Mouse (Mus musculus) limb, embryonic 14.5 days (tissue): ENCODE measurements around the gene Gatd1. TPM values are rescaled to one million over a fixed set of nuclear protein-coding genes. Genes with fewer than 3 reads are reported as not detected.

Experiments
- ATAC-seq: fragments of 200-750 bp; cut with Nextera tagmentation; 2 replicates; pipeline ENCODE4 v1.8.0; 2017; ENCODE audit warnings: low read depth, moderate number of reproducible peaks, moderate TSS enrichment; ENCODE audit not compliant: low FRiP score
- DNase-seq: peaks from one replicate; pipeline ENCODE4 v3.0.0-alpha.2; 2015; ENCODE audit warnings: low spot score
- H3K27ac ChIP-seq: fragments of 300-500 bp; sonication (generic); replicated peaks from 2 replicates; pipeline ENCODE4 v1.5.1; 2014; ENCODE audit warnings: low read depth, mild to moderate bottlenecking, low read length, moderate library complexity, mixed read lengths
- H3K27me3 ChIP-seq: fragments of 300-500 bp; sonication (generic); 2 replicates; pipeline ENCODE4 v1.6.1; 2014; ENCODE audit warnings: low read length, mixed read lengths; ENCODE audit not compliant: control insufficient read depth, insufficient read depth
- H3K36me3 ChIP-seq: fragments of 300-500 bp; sonication (generic); 2 replicates; pipeline ENCODE4 v1.6.1; 2014; ENCODE audit warnings: mild to moderate bottlenecking, low read length, moderate library complexity, mixed read lengths; ENCODE audit not compliant: control insufficient read depth, insufficient read depth
- H3K4me1 ChIP-seq: fragments of 300-500 bp; sonication (generic); 2 replicates; pipeline ENCODE4 v1.6.1; 2014; ENCODE audit warnings: antibody characterized with exemption, low read length, mixed read lengths; ENCODE audit not compliant: control insufficient read depth, insufficient read depth
- H3K4me2 ChIP-seq: fragments of 300-500 bp; sonication (generic); replicated peaks from 2 replicates; pipeline ENCODE4 v1.6.1; 2014; ENCODE audit warnings: low read depth, mild to moderate bottlenecking, low read length, moderate library complexity; ENCODE audit not compliant: severe bottlenecking
- H3K4me3 ChIP-seq: fragments of 300-500 bp; sonication (generic); replicated peaks from 2 replicates; pipeline ENCODE4 v1.5.1; 2014; ENCODE audit warnings: low read length
- H3K9ac ChIP-seq: fragments of 300-500 bp; sonication (generic); 2 replicates; pipeline ENCODE4 v1.6.1; 2014; ENCODE audit warnings: mild to moderate bottlenecking, low read depth, low read length, moderate library complexity; ENCODE audit not compliant: severe bottlenecking
- H3K9me3 ChIP-seq: fragments of 300-500 bp; sonication (generic); 2 replicates; pipeline ENCODE4 v1.6.1; 2016; ENCODE audit warnings: low read length; ENCODE audit not compliant: control insufficient read depth
- POLR2A ChIP-seq: fragments of 200-500 bp; IDR thresholded peaks from 2 replicates; pipeline ENCODE4 v1.8.0; 2012; ENCODE audit warnings: inconsistent platforms, mild to moderate bottlenecking, moderate library complexity, borderline replicate concordance; ENCODE audit not compliant: insufficient read depth, insufficient read length; ENCODE audit errors: extremely low read depth
- WGBS: fragments of 180-500 bp; shearing (Covaris S2); extraction: QIAGEN DNeasy Blood & Tissue Kit; methylation state at CpG from one replicate; pipeline ENCODE4 v1.1.7; 2014; 5-methylcytosine and 5-hydroxymethylcytosine counted together
- polyA plus RNA-seq, 2 experiments: library from polyadenylated mRNA; depleted of rRNA in 1 of 2; stranded (reverse) in 1 of 2; unstranded in 1 of 2; fragments of >200 nt; fragmentation: Nextera tagmentation in 1 of 2; extraction: Ambion mirVana in 1 of 2; gene quantifications; 2 replicates each; pipeline versions ENCODE4 v1.2.1 to v1.2.3; 2012 to 2014

The Gatd1 gene
- polyA plus RNA-seq, 2 experiments: 49.0 to 92.3 TPM

DNA sequence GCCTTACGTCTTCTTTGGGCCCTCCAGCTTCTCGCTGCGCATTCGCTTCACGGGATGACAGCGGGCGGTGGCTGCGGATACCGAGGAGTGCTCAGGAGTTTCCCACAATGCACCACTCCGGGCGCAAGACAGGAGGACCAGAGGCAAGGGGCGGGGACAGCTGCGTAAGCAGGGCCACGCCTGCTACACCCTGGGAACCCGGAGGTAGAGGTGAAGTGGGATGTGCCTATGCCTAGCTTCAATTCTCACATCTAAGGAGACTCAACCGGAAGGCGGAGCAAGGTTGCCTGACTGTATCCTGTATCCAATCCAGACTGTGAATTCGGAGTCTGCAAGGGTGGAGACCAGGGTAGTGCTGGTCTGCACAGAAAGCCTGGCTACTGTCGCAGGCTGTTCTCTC is 15.4 kb upstream of the Gatd1 start, which contains the start of gene Cend1:
Gene Cend1 (minus strand): TSS at position 182 of the 400 bp plus-strand sequence.
- DNase-seq (peak; percentile 52), ATAC-seq (peak; percentile 62)
- WGBS: 4% methylated on average over 19 of the region's 19 CpGs
- Histone ChIP-seq H3K4me2 (peak within 1 kb of the TSS; percentile 39), H3K36me3 (peaks cover 39% of the 10 kb centered on the region), H3K4me3 (peak within 1 kb of the TSS; percentile 19), H3K4me1 (peaks cover 14% of the 10 kb centered on the region), H3K27me3 (no peaks in the 10 kb centered on the region), H3K9ac (peak within 1 kb of the TSS; percentile 40), H3K9me3 (no peaks in the 10 kb centered on the region), H3K27ac (no peak within 1 kb of the TSS)
- TF ChIP-seq POLR2A: no peak

DNA sequence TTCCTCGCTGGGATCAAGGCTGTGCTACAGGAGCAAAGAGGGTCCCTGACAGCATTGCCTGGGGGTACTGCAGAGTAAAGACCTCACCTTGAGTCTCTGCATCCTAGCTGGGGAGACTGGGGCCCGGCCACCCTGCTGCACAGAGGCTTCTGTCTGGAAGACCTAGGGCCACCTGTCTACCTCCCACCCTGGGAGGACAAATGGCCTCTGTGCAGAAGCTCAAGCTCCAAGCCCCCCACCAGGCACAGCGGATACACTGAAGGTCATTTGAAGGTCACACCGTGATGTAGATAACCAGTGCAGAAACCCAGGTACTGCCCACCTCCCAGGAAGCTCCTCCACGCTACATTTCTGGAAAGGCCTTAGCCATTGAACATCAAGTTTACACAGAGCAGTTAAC is 14.8 kb upstream of the Gatd1 start:
- ATAC-seq: no peak
- DNase-seq: no peak
- Histone ChIP-seq H3K9me3 (no peaks in the 10 kb centered on the region), H3K36me3 (peaks cover 37% of the 10 kb centered on the region), H3K4me3 (peak overlapping the region; percentile 19), H3K4me2 (peak overlapping the region; percentile 39), H3K9ac (no peak overlapping the region), H3K27me3 (no peaks in the 10 kb centered on the region), H3K27ac (no peak overlapping the region), H3K4me1 (peaks cover 10% of the 10 kb centered on the region)
- TF ChIP-seq POLR2A: no peak
- 50% methylated on average over 5 of the region's 5 CpGs for WGBS

DNA sequence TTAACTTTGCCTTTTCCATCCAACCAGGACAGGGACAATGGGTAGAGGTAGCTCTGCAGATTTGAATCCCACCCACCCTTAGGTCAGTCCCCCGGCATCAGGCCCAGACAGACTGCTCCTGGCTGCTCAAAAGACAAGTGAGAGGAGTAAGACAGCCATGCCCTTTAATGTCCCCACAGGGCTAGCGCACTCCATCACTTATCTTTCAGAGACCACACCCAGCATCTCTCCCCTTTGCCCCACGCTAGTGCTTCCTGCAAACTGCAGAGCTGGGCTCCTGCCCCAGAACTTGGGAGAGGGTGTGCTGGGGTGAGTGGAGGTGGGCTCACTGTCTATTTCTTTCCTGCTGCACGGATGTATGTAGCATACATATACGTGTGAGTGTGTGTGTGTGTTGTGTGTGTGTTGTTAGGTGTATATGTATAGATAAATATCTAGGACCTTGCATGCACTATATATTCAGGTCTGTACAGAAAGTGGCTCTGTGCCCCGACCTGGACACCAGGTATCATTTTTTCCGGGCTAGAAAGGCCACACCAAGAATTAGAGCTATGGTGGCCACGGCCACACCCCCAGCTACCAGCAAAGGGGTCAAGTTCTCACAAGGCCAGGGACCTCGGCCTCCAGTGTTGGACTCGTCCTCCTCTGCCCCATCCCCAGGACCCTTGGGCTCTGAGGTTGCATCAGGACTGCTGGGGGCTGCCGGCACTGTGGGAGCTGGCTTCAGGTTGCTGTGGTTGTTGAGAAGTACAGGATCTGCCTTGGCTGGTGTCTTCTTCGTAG is 13.2 kb upstream of the Gatd1 start:
- Histone ChIP-seq H3K4me3 (no peak overlapping the region), H3K27me3 (no peaks in the 10 kb centered on the region), H3K4me1 (peaks cover 6% of the 10 kb centered on the region), H3K9ac (no peak overlapping the region), H3K9me3 (no peaks in the 10 kb centered on the region), H3K4me2 (no peak overlapping the region), H3K36me3 (peaks cover 21% of the 10 kb centered on the region), H3K27ac (no peak overlapping the region)
- WGBS: 77% methylated on average over 12 of the region's 12 CpGs
- no peak for ATAC-seq
- DNase-seq: no peak
- no peak for TF ChIP-seq POLR2A

DNA sequence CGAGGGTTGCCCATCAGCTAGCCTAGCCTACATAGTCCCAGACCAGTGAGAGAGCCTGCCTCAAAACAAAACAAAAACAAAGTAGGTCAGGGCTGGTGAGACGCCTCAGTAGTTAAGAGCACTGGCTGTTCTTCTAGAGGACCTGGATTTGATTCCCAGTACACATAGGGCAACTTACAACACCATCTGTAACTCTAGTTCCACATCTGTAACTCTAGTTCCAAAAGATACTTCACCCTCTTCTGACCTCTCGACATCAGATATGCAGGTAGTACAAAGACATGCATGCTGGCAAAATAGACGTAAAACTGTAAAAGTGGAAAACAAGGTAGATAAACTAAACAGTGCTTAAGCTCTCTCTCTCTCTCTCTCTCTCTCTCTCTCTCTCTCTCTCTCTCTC is 9.9 kb upstream of the Gatd1 start:
- no peaks in the 10 kb centered on the region for H3K36me3 ChIP-seq
- H3K27me3 ChIP-seq: no peaks in the 10 kb centered on the region
- ATAC-seq (no peak), DNase-seq (no peak)
- no peaks in the 10 kb centered on the region for H3K9me3 ChIP-seq
- no peak for TF ChIP-seq POLR2A
- no peak overlapping the region for H3K4me2 ChIP-seq
- no peak overlapping the region for H3K4me3 ChIP-seq
- H3K27ac ChIP-seq: no peak overlapping the region
- no peaks in the 10 kb centered on the region; the same call in 1 of the 2 replicates for H3K4me1 ChIP-seq
- WGBS: 66% methylated on average over 4 of the region's 4 CpGs
- H3K9ac ChIP-seq: no peak overlapping the region

DNA sequence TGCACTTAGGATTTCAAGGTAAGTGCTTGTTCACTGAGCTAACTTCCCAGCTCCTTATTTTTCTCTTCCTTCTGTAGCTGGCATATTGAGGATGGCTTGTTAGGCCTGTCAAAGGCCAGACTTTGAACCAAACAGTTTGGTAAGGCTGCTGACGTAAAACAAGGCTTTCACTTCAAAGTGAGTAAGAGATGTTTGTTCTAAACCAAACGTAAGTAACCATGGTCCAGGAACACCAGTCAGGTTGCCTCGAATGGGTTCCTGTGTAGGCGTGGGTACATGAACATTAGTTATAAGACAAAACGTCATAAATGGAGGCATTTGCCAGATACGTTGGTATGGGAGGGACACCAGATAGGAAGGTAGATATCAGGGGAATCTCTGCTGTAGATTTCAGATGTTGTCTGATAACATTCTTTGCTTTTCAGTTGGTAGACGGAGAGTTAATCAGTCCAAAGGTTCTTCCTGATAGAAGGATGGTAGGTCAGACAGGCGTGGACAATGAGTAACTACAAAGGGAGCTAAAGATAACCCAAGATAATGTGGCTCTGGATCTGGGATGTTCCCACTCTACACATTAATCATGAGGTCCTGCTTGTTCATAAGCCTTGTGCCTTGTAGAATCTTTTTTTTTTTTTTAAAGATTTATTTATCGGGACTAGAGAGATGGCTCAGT is 6.2 kb upstream of the Gatd1 start:
- Histone ChIP-seq H3K4me2 (no peak overlapping the region), H3K9me3 (no peaks in the 10 kb centered on the region), H3K9ac (no peak overlapping the region), H3K27ac (no peak overlapping the region), H3K27me3 (no peaks in the 10 kb centered on the region), H3K36me3 (no peaks in the 10 kb centered on the region), H3K4me3 (no peak overlapping the region), H3K4me1 (no peaks in the 10 kb centered on the region)
- WGBS: 85% methylated on average over 9 of the region's 9 CpGs
- ATAC-seq (no peak), DNase-seq (no peak)
- no peak for TF ChIP-seq POLR2A
